Mouse (Mus musculus) hindbrain, embryonic 15.5 days (tissue): Measurements from ENCODE around the gene Ddx39. TPM values are rescaled to one million over a fixed set of nuclear protein-coding genes. Genes with fewer than 3 reads are reported as not detected.

Experiments
- ATAC-seq: fragments of 200-750 bp; cut with Nextera tagmentation; 2 replicates; pipeline ENCODE4 v1.8.0; 2017; ENCODE audit warnings: low read depth, moderate number of reproducible peaks, moderate TSS enrichment; ENCODE audit not compliant: low FRiP score
- H3K27ac ChIP-seq: fragments of 300-500 bp; sonication (generic); replicated peaks from 2 replicates; pipeline ENCODE4 v1.5.1; 2015; ENCODE audit warnings: mild to moderate bottlenecking, inconsistent platforms
- H3K27me3 ChIP-seq: fragments of 300-500 bp; sonication (generic); 2 replicates; pipeline ENCODE4 v1.6.1; 2015; ENCODE audit warnings: control low read depth, inconsistent platforms
- H3K36me3 ChIP-seq: fragments of 300-500 bp; sonication (generic); 2 replicates; pipeline ENCODE4 v1.6.1; 2015; ENCODE audit warnings: control low read depth, inconsistent platforms
- H3K4me1 ChIP-seq: fragments of 300-500 bp; sonication (generic); replicated peaks from 2 replicates; pipeline ENCODE4 v1.6.1; 2015; ENCODE audit warnings: control low read depth, inconsistent platforms
- H3K4me2 ChIP-seq: fragments of 300-500 bp; sonication (generic); 2 replicates; pipeline ENCODE4 v1.6.1; 2015; ENCODE audit warnings: moderate library complexity, mild to moderate bottlenecking, inconsistent platforms
- H3K4me3 ChIP-seq: fragments of 300-500 bp; sonication (generic); 2 replicates; pipeline ENCODE4 v1.5.1; 2015; ENCODE audit warnings: mild to moderate bottlenecking, inconsistent platforms
- H3K9ac ChIP-seq: fragments of 300-500 bp; sonication (generic); 2 replicates; pipeline ENCODE4 v1.6.1; 2015; ENCODE audit warnings: inconsistent platforms
- H3K9me3 ChIP-seq: fragments of 300-500 bp; sonication (generic); 2 replicates; pipeline ENCODE4 v1.6.1; 2016; ENCODE audit warnings: control low read depth, inconsistent platforms
- WGBS: fragments of 180-500 bp; shearing (Covaris S2); methylation state at CpG from one replicate; pipeline ENCODE4 v1.1.7; 2015; 5-methylcytosine and 5-hydroxymethylcytosine counted together
- polyA plus RNA-seq: library from polyadenylated mRNA; unstranded; fragments of >200 nt; fragmentation: Nextera tagmentation; extraction: Ambion mirVana; gene quantifications from 2 replicates; pipeline ENCODE4 v1.2.1, GENCODE M21; 2015

Ddx39 gene
- polyA plus RNA-seq, 1 experiment from 2014 or later: 97.5 TPM

DNA sequence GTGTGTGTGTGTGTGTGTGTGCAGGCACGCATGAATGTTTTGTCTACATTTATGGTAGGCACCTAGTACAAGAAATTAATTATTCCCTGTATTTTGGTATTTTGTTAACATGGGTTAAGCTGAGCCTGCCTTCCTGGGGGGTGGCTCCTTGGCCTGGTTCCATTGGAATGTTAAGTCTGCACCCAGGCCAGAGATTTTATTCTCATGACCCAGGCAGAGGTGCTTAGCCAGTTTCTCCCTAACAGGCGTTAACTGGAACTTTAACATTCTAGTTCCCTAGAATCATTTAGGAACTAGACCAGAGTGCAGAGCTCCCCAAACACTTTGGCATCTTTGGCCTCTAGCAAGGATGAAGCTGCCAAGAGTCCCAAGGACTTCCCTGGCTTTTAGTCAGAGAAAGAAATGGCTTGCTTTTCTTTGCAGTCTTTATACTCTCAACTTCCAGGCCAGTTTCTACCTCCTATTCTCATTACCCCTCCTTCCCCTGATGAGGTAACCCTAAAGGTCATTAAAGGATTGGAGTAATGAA is 44.3 kb downstream of the Ddx39 start:
- Histone ChIP-seq H3K9ac (no peak overlapping the region), H3K4me2 (no peak overlapping the region), H3K4me1 (no peaks in the 10 kb centered on the region), H3K4me3 (no peak overlapping the region), H3K27me3 (no peaks in the 10 kb centered on the region), H3K27ac (no peak overlapping the region), H3K36me3 (no peaks in the 10 kb centered on the region), H3K9me3 (no peaks in the 10 kb centered on the region)
- no peak for ATAC-seq
- 79% methylated on average over 2 of the region's 2 CpGs for WGBS

DNA sequence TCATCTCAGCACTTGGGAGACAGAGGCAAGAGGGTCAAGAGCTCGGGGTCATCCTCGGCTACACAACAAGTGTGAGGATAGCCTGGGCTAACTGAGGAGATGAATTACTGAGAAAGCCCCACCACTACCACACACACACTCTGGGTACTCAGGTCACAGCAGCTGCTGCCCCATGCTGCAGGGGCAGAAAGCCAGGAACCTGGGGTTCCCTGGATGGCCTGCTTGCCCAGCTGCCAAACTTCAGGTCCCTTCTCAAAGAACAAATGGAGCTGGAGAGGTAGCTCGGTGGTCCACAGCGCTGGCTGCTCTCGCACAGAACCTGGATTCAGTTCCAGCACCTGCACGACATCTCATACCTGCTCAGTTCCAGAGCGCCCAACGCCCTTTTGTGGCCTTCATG is 49.1 kb downstream of the Ddx39 start:
- Histone ChIP-seq H3K9me3 (no peaks in the 10 kb centered on the region), H3K36me3 (no peaks in the 10 kb centered on the region), H3K27ac (no peak overlapping the region), H3K4me2 (no peak overlapping the region), H3K9ac (no peak overlapping the region), H3K27me3 (no peaks in the 10 kb centered on the region), H3K4me3 (no peak overlapping the region), H3K4me1 (no peaks in the 10 kb centered on the region)
- WGBS: 95% methylated on average over 8 of the region's 8 CpGs
- ATAC-seq: no peak

DNA sequence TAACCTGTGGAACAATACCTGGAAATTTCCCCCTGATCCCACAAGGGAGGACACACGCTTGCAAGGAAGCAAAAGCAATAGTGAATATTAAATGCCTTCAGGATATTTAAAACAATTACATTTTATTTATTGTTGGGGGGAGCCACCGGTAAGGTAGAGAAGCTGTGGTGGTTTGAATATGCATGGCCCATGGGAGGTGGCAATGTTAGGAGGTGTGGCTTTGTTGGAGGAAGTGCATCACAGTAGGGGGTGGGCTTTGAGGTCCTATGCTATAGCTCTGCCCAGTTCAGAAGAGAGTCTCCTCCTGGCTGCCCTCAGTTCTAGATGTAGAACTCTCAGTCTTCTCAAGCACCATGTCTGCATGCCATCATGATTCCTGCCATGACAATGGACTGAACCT is 49.7 kb downstream of the Ddx39 start:
- H3K4me3 ChIP-seq: no peak overlapping the region
- no peak overlapping the region for H3K9ac ChIP-seq
- H3K36me3 ChIP-seq: no peaks in the 10 kb centered on the region
- no peaks in the 10 kb centered on the region for H3K27me3 ChIP-seq
- no peak overlapping the region for H3K27ac ChIP-seq
- no peaks in the 10 kb centered on the region for H3K4me1 ChIP-seq
- ATAC-seq: no peak
- WGBS: 87% methylated on average over 2 of the region's 2 CpGs
- H3K4me2 ChIP-seq: no peak overlapping the region
- H3K9me3 ChIP-seq: no peaks in the 10 kb centered on the region

DNA sequence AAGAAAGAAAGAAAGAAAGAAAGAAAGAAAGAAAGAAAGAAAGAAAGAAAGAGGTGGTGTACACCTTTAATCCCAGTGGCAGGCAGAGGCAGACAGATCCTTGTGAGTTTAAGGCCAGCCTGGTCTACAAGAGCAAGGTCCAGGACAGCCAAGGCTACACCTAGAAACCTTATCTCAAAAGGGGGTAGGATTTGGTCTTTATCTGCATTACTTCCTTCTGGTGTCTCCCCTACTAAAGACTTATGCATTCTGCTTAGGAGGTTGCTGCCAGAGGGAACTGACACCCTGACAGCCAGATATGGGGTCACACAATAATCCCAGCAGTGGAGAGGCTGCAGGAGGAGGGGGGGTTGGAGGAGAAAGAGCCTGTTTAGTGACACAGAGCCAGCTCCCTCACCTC is 50.7 kb downstream of the Ddx39 start:
- H3K9ac ChIP-seq: no peak overlapping the region
- no peaks in the 10 kb centered on the region for H3K9me3 ChIP-seq
- no peak for ATAC-seq
- no peak overlapping the region for H3K4me2 ChIP-seq
- H3K4me3 ChIP-seq: no peak overlapping the region
- H3K36me3 ChIP-seq: no peaks in the 10 kb centered on the region
- H3K27me3 ChIP-seq: no peaks in the 10 kb centered on the region
- no peak overlapping the region for H3K27ac ChIP-seq
- H3K4me1 ChIP-seq: no peaks in the 10 kb centered on the region

DNA sequence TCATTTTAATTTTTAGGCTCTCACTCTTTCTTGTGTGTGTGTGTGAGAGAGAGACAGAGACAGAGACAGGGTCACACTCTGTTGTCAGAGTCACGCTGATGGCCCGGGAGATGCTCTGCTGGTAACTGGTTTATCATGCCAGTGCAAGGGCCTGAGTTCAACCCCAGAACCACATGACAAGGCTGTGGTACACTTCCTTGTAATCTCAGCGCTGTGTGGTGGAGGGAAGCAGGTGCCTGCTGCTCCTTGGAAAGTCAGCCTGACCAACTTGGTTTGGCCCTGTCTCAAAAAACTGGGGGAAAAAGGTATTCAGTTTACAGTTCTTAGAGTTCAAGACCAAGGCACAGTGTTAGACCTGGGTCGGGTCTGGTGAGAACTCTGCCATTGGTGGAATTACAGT is 52.5 kb downstream of the Ddx39 start:
- Histone ChIP-seq H3K9ac (no peak overlapping the region), H3K4me2 (no peak overlapping the region), H3K27ac (no peak overlapping the region), H3K4me1 (peaks cover 1% of the 10 kb centered on the region), H3K27me3 (no peaks in the 10 kb centered on the region), H3K9me3 (no peaks in the 10 kb centered on the region), H3K4me3 (no peak overlapping the region), H3K36me3 (no peaks in the 10 kb centered on the region)
- 91% methylated on average over 4 of the region's 4 CpGs for WGBS
- ATAC-seq: no peak

DNA sequence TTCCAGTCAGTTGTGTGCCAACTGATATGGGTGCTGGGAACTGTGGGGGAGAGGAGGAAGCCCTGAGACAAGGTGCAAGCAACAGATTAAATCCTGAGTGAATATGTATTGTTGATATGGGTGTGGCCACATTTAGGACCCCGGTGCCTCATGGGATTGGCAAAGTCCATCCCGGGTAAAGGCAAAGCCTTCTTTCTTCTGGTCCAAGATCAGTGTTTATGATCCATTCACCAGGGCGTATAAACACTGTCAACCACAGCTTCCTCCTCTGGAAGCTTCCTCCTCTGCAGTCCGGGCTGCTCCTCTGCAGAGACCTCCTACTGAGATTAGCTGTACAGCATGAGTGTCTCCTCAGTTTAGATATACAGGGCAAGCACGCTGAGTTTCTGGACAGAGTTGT is 53.5 kb downstream of the Ddx39 start:
- Histone ChIP-seq H3K4me1 (peaks cover 6% of the 10 kb centered on the region), H3K4me2 (no peak overlapping the region), H3K27ac (no peak overlapping the region), H3K27me3 (no peaks in the 10 kb centered on the region), H3K9me3 (no peaks in the 10 kb centered on the region), H3K4me3 (no peak overlapping the region), H3K9ac (no peak overlapping the region), H3K36me3 (no peaks in the 10 kb centered on the region)
- WGBS: 68% methylated on average over 5 of the region's 5 CpGs
- no peak for ATAC-seq

DNA sequence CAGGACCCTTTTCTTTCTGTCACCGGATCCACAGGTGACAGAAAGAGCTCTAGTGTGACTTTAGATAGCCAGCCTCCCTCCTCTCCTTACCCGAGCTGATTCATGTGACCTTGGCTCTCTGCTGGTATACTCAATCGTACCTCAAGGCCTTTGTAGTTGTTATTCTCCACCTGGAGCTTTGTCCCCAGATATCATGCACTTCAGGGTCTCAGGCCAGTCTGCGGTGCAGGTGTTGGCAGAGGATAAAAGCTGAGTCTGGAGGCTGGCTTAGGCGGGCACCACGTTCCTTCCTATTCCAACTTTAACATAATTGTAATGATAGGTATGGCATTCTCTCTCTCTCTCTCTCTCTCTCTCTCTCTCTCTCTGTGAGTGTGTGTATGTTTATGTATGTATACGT is 54.7 kb downstream of the Ddx39 start:
- no peak overlapping the region for H3K4me3 ChIP-seq
- H3K9ac ChIP-seq: no peak overlapping the region
- no peaks in the 10 kb centered on the region for H3K9me3 ChIP-seq
- no peaks in the 10 kb centered on the region for H3K27me3 ChIP-seq
- no peak for ATAC-seq
- no peak overlapping the region for H3K4me2 ChIP-seq
- 77% methylated on average over 7 of the region's 7 CpGs for WGBS
- no peaks in the 10 kb centered on the region for H3K36me3 ChIP-seq
- H3K4me1 ChIP-seq: peaks cover 6% of the 10 kb centered on the region
- H3K27ac ChIP-seq: no peak overlapping the region

DNA sequence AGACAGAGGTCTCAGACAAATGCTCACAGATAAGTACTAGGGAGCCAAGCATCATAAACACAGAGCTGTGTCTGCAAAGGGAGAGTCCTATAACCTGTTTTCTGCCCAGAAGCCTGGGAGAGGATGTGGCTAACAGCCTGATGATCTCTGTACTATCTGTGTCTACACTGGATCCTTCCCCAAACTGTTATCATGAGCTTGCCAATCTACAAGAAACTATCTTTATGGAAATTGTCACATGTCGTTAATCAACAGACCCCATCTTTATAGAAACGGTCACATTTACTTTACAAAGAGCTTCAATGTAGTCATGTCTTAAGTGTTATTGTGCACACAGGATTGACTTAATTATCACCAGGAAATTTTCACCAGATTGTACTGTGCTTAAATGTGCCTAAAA is 55.7 kb downstream of the Ddx39 start:
- H3K27ac ChIP-seq: no peak overlapping the region
- H3K9me3 ChIP-seq: no peaks in the 10 kb centered on the region
- H3K4me1 ChIP-seq: peaks cover 6% of the 10 kb centered on the region
- no peak overlapping the region for H3K9ac ChIP-seq
- H3K36me3 ChIP-seq: no peaks in the 10 kb centered on the region
- WGBS: 85% methylated on average over 2 of the region's 2 CpGs
- no peaks in the 10 kb centered on the region for H3K27me3 ChIP-seq
- no peak overlapping the region for H3K4me3 ChIP-seq
- no peak for ATAC-seq
- no peak overlapping the region for H3K4me2 ChIP-seq

DNA sequence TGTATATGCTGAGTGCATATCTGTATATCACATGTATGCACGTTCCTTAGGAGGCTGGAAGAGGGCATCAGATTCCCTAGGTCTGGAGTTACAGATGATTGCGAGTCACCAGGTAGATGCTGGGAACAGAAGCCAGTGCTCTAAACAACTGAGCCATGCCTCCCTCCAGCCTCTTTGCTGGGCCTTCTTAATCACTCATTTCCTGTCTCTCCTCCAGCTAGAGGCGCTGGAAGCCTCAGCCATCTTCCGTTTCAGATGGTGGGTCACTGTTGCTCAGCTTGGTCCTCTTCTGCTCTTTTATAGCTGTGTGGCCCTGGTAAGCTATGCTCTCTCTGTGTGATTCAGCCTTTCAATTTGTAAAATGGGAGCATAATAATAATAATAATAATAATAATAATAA is 56.8 kb downstream of the Ddx39 start:
- H3K9me3 ChIP-seq: no peaks in the 10 kb centered on the region
- H3K4me1 ChIP-seq: peaks cover 6% of the 10 kb centered on the region
- no peaks in the 10 kb centered on the region for H3K36me3 ChIP-seq
- H3K27ac ChIP-seq: no peak overlapping the region
- no peaks in the 10 kb centered on the region for H3K27me3 ChIP-seq
- H3K4me2 ChIP-seq: no peak overlapping the region
- 64% methylated on average over 4 of the region's 4 CpGs for WGBS
- ATAC-seq: no peak
- no peak overlapping the region for H3K9ac ChIP-seq
- no peak overlapping the region for H3K4me3 ChIP-seq

DNA sequence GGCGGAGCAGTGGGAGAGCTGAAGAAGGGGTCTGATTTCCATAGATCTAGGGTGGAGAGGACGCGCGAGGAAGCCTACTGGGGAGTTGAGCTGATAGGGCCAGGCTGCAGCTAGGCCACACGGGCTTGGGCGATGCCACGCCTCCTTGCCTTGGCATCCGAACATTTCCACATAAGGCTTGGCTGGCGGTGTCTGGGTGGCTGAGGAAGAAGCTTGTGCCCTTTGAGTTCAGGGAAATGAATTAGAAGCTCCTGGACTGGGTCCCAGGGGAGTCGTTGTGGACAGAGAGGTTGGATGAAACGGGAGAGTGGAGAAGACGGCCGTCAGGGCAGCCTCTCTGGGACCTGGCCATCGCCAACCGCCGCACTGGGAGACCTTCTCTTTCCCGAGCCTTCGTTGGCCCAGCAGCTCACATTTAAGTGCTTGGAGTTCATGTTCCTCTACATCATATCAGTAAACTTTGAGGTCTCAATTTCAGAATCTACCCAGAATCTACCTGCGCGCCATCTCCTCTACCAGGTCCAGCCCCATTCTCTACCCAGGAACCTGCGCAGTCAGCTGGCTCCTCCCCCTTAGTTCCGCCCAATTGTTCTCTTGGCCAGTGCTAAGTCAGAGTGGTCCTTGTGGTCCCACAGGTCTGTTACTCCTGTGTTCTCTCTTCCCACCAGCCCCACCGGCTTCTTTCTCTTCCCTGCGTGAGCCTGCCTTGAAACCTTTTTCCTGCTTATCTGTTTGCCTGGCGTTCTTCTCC is 57.9 kb downstream of the Ddx39 start:
- Histone ChIP-seq H3K9me3 (no peaks in the 10 kb centered on the region), H3K4me2 (peak overlapping the region; percentile 77), H3K27ac (0 out of 2 replicates have a peak overlapping the region, but pooled peaks have one; percentile 49), H3K4me1 (peaks cover 6% of the 10 kb centered on the region), H3K9ac (peak overlapping the region; percentile 33), H3K4me3 (peak overlapping the region; percentile 40), H3K36me3 (no peaks in the 10 kb centered on the region), H3K27me3 (no peaks in the 10 kb centered on the region)
- peak; percentile 88 for ATAC-seq
- 6% methylated on average over 25 of the region's 25 CpGs for WGBS

DNA sequence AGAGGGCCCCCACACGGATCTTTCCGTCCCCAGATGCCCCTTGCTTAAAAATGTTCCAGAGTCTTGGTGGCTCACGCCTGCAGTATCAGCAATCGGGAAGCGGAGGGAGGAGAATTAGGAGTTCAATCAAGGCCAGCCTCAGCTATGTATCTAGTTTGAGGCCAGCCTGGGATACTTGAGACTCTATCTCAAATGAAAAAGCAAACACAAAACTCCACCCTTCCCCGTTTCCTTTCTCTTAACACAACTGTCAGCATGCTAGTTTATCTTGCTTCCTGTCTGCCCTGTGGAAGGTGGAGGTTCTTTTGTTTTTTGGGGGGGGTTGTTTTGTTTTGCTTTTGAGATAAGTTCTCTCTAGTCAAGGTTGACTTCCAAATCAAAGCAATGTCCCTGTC is 58.5 kb downstream of the Ddx39 start:
- peaks cover 6% of the 10 kb centered on the region for H3K4me1 ChIP-seq
- peak overlapping the region; percentile 40 for H3K4me3 ChIP-seq
- 0 out of 2 replicates have a peak, but pooled peaks have one; percentile 23 for ATAC-seq
- H3K4me2 ChIP-seq: peak overlapping the region; percentile 77
- H3K27ac ChIP-seq: no peak overlapping the region
- no peaks in the 10 kb centered on the region for H3K9me3 ChIP-seq
- H3K27me3 ChIP-seq: no peaks in the 10 kb centered on the region
- WGBS: 42% methylated on average over 6 of the region's 6 CpGs
- H3K36me3 ChIP-seq: no peaks in the 10 kb centered on the region
- H3K9ac ChIP-seq: no peak overlapping the region

DNA sequence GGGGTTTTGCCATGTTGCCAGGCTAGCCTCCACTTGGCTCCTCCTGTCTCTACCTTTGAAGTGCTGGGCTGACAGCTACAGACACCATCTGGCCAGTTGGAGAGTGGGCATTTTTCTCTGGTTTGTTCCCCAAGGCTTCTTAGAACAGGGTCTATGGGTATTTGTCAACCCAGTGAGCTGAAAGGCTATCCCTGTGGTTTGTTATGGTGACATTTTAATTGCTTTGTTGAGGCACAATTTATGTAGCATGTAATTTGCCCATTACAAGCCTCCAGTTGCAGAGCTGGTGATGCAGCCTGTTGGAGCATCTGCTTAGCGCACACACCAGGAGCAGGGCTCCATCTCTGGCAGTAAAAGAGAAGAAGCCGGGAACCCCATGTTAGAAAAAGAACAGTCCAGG is 59.2 kb downstream of the Ddx39 start:
- Histone ChIP-seq H3K36me3 (no peaks in the 10 kb centered on the region), H3K4me1 (peaks cover 6% of the 10 kb centered on the region), H3K9me3 (no peaks in the 10 kb centered on the region), H3K27me3 (no peaks in the 10 kb centered on the region), H3K4me2 (no peak overlapping the region), H3K27ac (no peak overlapping the region), H3K4me3 (no peak overlapping the region), H3K9ac (no peak overlapping the region)
- 78% methylated on average over 2 of the region's 2 CpGs for WGBS
- ATAC-seq: no peak
